Mouse (Mus musculus) stomach, embryonic 15.5 days (tissue): ENCODE measurements at regions not wholly inside any gene's neighbourhood (a gene's known extent, or its start where the extent isn't known, plus 50 kb on each side); places are given as distances from the start of the nearest gene placed in this dataset.

Experiments used
- ATAC-seq: fragments of 200-750 bp; cut with Nextera tagmentation; 2 replicates; pipeline ENCODE4 v1.8.0; 2017; ENCODE audit warnings: low read depth, moderate number of reproducible peaks, moderate TSS enrichment; ENCODE audit not compliant: insufficient read depth, low FRiP score
- H3K27ac ChIP-seq: fragments of 300-500 bp; sonication (generic); 2 replicates; pipeline ENCODE4 v1.5.1; 2015; ENCODE audit warnings: mild to moderate bottlenecking, inconsistent platforms
- H3K27me3 ChIP-seq: fragments of 300-500 bp; sonication (generic); replicated peaks from 2 replicates; pipeline ENCODE4 v1.6.1; 2015; ENCODE audit warnings: inconsistent platforms
- H3K36me3 ChIP-seq: fragments of 300-500 bp; sonication (generic); 2 replicates; pipeline ENCODE4 v1.6.1; 2015; ENCODE audit warnings: inconsistent platforms
- H3K4me1 ChIP-seq: fragments of 300-500 bp; sonication (generic); 2 replicates; pipeline ENCODE4 v1.6.1; 2015; ENCODE audit warnings: inconsistent platforms
- H3K4me2 ChIP-seq: fragments of 300-500 bp; sonication (generic); 2 replicates; pipeline ENCODE4 v1.6.1; 2015; ENCODE audit warnings: mild to moderate bottlenecking, inconsistent platforms
- H3K4me3 ChIP-seq: fragments of 300-500 bp; sonication (generic); replicated peaks from 2 replicates; pipeline ENCODE4 v1.5.1; 2015; ENCODE audit warnings: inconsistent platforms
- H3K9ac ChIP-seq: fragments of 300-500 bp; sonication (generic); 2 replicates; pipeline ENCODE4 v1.6.1; 2015; ENCODE audit warnings: inconsistent platforms
- H3K9me3 ChIP-seq: fragments of 300-500 bp; sonication (generic); 2 replicates; pipeline ENCODE4 v1.6.1; 2016; ENCODE audit warnings: inconsistent platforms
- WGBS: fragments of 180-500 bp; shearing (Covaris S2); methylation state at CpG from one replicate; pipeline ENCODE4 v1.1.7; 2015; 5-methylcytosine and 5-hydroxymethylcytosine counted together

GRCm38 (mm10) chr12:71512915-71513612 is 203.4 kb downstream of the Dact1 start:
- WGBS, result 76% methylated on average over 7 of the region's 7 CpGs
- ATAC-seq, result no peak
- H3K27ac ChIP-seq, result no peak overlapping the region
- no peaks in the 10 kb centered on the region for H3K27me3 ChIP-seq
- H3K4me1 ChIP-seq, result no peaks in the 10 kb centered on the region
- H3K4me3 ChIP-seq, result no peak overlapping the region
- H3K4me2 ChIP-seq, result no peak overlapping the region
- H3K9ac ChIP-seq, result no peak overlapping the region
- no peaks in the 10 kb centered on the region for H3K9me3 ChIP-seq
- no peaks in the 10 kb centered on the region for H3K36me3 ChIP-seq

GRCm38 (mm10) chr12:71519520-71519919 is 209.8 kb downstream of the Dact1 start:
- Histone ChIP-seq H3K36me3 (no peaks in the 10 kb centered on the region), H3K4me3 (no peak overlapping the region), H3K27me3 (no peaks in the 10 kb centered on the region), H3K27ac (peak overlapping the region; percentile 27; the same call in 1 of the 2 replicates), H3K9me3 (no peaks in the 10 kb centered on the region), H3K9ac (no peak overlapping the region), H3K4me2 (no peak overlapping the region), H3K4me1 (no peaks in the 10 kb centered on the region)
- WGBS, result 18% methylated on average over 1 of the region's 1 CpGs
- ATAC-seq, result peak; percentile 27; the same call in 1 of the 2 replicates

GRCm38 (mm10) chr12:71521936-71522335 is 212.3 kb downstream of the Dact1 start:
- no peak overlapping the region for H3K4me2 ChIP-seq
- no peaks in the 10 kb centered on the region for H3K9me3 ChIP-seq
- no peaks in the 10 kb centered on the region for H3K36me3 ChIP-seq
- H3K27ac ChIP-seq, result no peak overlapping the region
- H3K9ac ChIP-seq, result no peak overlapping the region
- 73% methylated on average over 3 of the region's 3 CpGs for WGBS
- no peaks in the 10 kb centered on the region for H3K4me1 ChIP-seq
- no peak overlapping the region for H3K4me3 ChIP-seq
- no peaks in the 10 kb centered on the region for H3K27me3 ChIP-seq
- no peak for ATAC-seq

GRCm38 (mm10) chr12:71522451-71522850 is 212.8 kb downstream of the Dact1 start:
- 26% methylated on average over 5 of the region's 5 CpGs for WGBS

GRCm38 (mm10) chr12:71524156-71524555 is 214.5 kb downstream of the Dact1 start:
- Histone ChIP-seq H3K36me3 (no peaks in the 10 kb centered on the region), H3K9ac (no peak overlapping the region), H3K4me2 (no peak overlapping the region), H3K4me3 (no peak overlapping the region), H3K27me3 (no peaks in the 10 kb centered on the region), H3K4me1 (no peaks in the 10 kb centered on the region), H3K27ac (no peak overlapping the region), H3K9me3 (no peaks in the 10 kb centered on the region)
- WGBS, result 20% methylated on average over 6 of the region's 6 CpGs
- ATAC-seq, result no peak

More at GRCm38 (mm10) chr12:71522451-71522850, 212.8 kb downstream of the Dact1 start:
- no peak for ATAC-seq
- Histone ChIP-seq H3K36me3 (no peaks in the 10 kb centered on the region), H3K27me3 (no peaks in the 10 kb centered on the region), H3K4me3 (no peak overlapping the region), H3K9ac (no peak overlapping the region), H3K4me1 (no peaks in the 10 kb centered on the region), H3K27ac (peak overlapping the region; percentile 71), H3K9me3 (no peaks in the 10 kb centered on the region), H3K4me2 (no peak overlapping the region)

- H3K9ac ChIP-seq, result no peak overlapping the region
- H3K4me3 ChIP-seq, result no peak overlapping the region
- H3K27ac ChIP-seq, result no peak overlapping the region
- no peak overlapping the region for H3K4me2 ChIP-seq
- no peak for ATAC-seq
- no peaks in the 10 kb centered on the region for H3K9me3 ChIP-seq
- WGBS, result 61% methylated on average over 10 of the region's 10 CpGs
- H3K4me1 ChIP-seq, result no peaks in the 10 kb centered on the region
- no peaks in the 10 kb centered on the region for H3K27me3 ChIP-seq
- H3K36me3 ChIP-seq, result no peaks in the 10 kb centered on the region
Measured at GRCm38 (mm10) chr12:71525255-71525927, 215.7 kb downstream of the Dact1 start.

- WGBS, result 86% methylated on average over 7 of the region's 7 CpGs
- no peaks in the 10 kb centered on the region for H3K36me3 ChIP-seq
- no peak overlapping the region for H3K27ac ChIP-seq
- no peak overlapping the region for H3K4me2 ChIP-seq
- H3K9ac ChIP-seq, result no peak overlapping the region
- H3K9me3 ChIP-seq, result no peaks in the 10 kb centered on the region
- no peak overlapping the region for H3K4me3 ChIP-seq
- H3K4me1 ChIP-seq, result no peaks in the 10 kb centered on the region
- no peak for ATAC-seq
- H3K27me3 ChIP-seq, result no peaks in the 10 kb centered on the region
Measured at GRCm38 (mm10) chr12:71526623-71527022, 216.9 kb downstream of the Dact1 start.

- no peak overlapping the region for H3K27ac ChIP-seq
Measured at GRCm38 (mm10) chr12:71532161-71532560, 222.5 kb downstream of the Dact1 start.

GRCm38 (mm10) chr12:71532708-71533450 is 223.2 kb downstream of the Dact1 start:
- Histone ChIP-seq H3K4me3 (no peak overlapping the region), H3K27ac (no peak overlapping the region), H3K9ac (no peak overlapping the region), H3K9me3 (no peaks in the 10 kb centered on the region), H3K4me2 (no peak overlapping the region), H3K27me3 (no peaks in the 10 kb centered on the region), H3K36me3 (no peaks in the 10 kb centered on the region), H3K4me1 (no peaks in the 10 kb centered on the region)
- WGBS, result 76% methylated on average over 22 of the region's 22 CpGs
- ATAC-seq, result no peak

More at GRCm38 (mm10) chr12:71532161-71532560, 222.5 kb downstream of the Dact1 start:
- Histone ChIP-seq H3K9ac (no peak overlapping the region), H3K4me3 (no peak overlapping the region), H3K27me3 (no peaks in the 10 kb centered on the region), H3K4me1 (no peaks in the 10 kb centered on the region), H3K36me3 (no peaks in the 10 kb centered on the region), H3K9me3 (no peaks in the 10 kb centered on the region), H3K4me2 (no peak overlapping the region)
- no peak for ATAC-seq
- WGBS, result 72% methylated on average over 3 of the region's 3 CpGs

GRCm38 (mm10) chr12:71533701-71534100 is 224.0 kb downstream of the Dact1 start:
- Histone ChIP-seq H3K9ac (no peak overlapping the region), H3K4me1 (no peaks in the 10 kb centered on the region), H3K9me3 (no peaks in the 10 kb centered on the region), H3K4me3 (no peak overlapping the region), H3K27ac (no peak overlapping the region), H3K36me3 (no peaks in the 10 kb centered on the region), H3K27me3 (no peaks in the 10 kb centered on the region), H3K4me2 (no peak overlapping the region)
- no peak for ATAC-seq
- WGBS, result 89% methylated on average over 9 of the region's 9 CpGs

GRCm38 (mm10) chr12:71534199-71534598 is 224.5 kb downstream of the Dact1 start:
- H3K9ac ChIP-seq, result no peak overlapping the region
- no peaks in the 10 kb centered on the region for H3K9me3 ChIP-seq
- H3K27ac ChIP-seq, result no peak overlapping the region
- WGBS, result 80% methylated on average over 4 of the region's 4 CpGs
- H3K4me1 ChIP-seq, result no peaks in the 10 kb centered on the region
- H3K4me2 ChIP-seq, result no peak overlapping the region
- no peak for ATAC-seq
- no peak overlapping the region for H3K4me3 ChIP-seq
- H3K27me3 ChIP-seq, result no peaks in the 10 kb centered on the region
- no peaks in the 10 kb centered on the region for H3K36me3 ChIP-seq

- H3K27me3 ChIP-seq, result no peaks in the 10 kb centered on the region
- no peak overlapping the region for H3K27ac ChIP-seq
- no peak overlapping the region for H3K4me2 ChIP-seq
- WGBS, result 90% methylated on average over 6 of the region's 6 CpGs
- no peaks in the 10 kb centered on the region for H3K4me1 ChIP-seq
- H3K36me3 ChIP-seq, result no peaks in the 10 kb centered on the region
- ATAC-seq, result no peak
- no peak overlapping the region for H3K9ac ChIP-seq
- no peaks in the 10 kb centered on the region for H3K9me3 ChIP-seq
- H3K4me3 ChIP-seq, result no peak overlapping the region
Measured at GRCm38 (mm10) chr12:71535251-71535650, 225.6 kb downstream of the Dact1 start.
